Mouse (Mus musculus): ENCODE measurements around the gene Erg.

Erg gene

DNA sequence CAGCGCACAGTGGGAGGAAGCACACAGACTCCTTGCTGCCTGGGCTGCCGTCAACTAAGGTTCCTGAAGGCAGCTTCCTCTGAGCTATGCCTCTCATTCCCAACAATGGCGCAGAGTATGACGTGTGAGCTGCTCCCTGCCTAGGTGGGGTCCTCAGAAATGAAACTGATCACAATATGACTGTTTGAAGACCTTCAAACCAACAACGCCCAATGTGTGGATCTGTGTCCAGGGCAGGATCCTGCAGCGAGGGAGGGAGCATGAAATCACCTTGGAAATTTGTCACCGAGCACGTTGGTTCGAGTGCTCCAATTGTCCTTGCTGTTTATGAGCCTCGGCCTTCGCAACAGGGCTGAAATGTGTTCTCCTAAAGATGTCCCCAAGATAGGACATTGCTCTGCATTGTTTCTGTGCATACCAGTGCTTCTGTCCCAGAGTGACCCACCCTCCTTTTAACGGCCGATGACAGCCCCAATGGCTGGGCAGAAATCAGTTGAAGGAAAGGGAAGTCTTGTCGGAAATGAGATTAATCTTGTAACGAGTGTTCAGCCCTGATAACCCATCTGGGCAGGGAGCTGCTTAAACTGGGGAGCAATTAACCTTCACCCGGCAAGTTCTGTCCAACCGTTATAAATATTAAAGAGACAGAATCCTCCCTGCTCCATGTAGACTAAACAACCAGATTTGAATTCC is 147.4 kb downstream of the Erg start:
- no peak for DNase-seq

DNA sequence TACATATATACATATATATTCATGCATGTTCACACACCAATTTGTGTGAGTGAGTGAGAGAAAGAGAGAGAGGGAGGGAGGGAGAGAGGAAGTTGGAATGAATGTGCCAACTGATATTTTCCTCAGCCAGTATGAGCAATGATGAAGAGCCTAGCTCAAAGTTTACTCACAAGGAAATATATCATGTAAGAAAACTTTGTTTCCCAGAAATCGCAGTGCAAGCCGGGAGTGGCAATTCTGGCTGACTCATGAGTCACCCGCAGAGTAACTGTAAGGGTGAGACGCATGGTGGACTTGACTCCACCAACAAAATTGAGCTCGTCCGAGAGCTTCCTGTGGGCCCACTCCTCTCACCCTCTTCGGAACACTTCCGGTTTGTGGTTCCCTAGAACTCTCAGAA is 149.8 kb downstream of the Erg start:
- no peak for DNase-seq

- DNase-seq: no peak
Observed at GRCm38 (mm10) chr16:95436051-95436450, 150.3 kb downstream of the Erg start.

- no peak for DNase-seq
Observed at GRCm38 (mm10) chr16:95434434-95434833, 152.0 kb downstream of the Erg start.

DNA sequence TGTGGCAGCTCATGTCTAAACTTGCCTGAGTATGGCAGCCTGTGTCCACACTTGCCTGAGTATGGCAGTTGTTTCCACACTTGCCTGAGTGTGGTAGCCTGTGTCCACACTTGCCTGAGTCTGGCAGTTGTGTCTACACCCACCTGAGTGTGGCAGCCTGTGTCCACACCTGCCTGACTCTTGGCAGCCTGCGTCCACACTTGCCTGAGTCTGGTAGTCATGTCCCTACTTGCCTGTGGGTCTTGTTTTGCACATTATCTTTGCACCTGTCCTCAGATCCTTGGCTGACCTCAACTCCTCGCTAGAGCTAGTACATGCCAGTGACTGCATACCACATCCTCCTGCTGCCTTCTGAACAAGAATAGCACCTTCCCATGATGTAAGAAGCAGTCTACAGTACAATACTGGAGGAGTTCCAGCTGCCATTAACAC is 153.8 kb downstream of the Erg start:
- no peak for DNase-seq

DNA sequence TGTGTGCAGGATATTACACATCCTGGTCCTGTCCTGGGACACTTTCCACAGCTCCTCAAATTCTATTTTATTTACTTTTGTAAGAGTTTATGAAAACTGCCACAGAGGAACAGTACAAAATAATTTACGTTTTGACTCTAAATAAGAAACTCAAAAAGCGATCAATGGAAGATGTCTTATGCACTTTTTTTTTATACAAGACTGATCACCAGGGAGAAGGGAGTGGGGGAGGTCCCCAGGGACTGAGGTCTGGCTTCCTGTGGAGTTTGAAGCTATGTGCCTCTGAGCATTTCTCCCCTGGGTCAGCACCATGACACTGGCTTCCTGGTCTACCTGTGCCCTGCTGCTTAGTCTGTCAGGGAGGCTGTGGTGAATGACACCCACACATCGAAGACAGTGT is 156.5 kb downstream of the Erg start:
- DNase-seq: no peak

DNA sequence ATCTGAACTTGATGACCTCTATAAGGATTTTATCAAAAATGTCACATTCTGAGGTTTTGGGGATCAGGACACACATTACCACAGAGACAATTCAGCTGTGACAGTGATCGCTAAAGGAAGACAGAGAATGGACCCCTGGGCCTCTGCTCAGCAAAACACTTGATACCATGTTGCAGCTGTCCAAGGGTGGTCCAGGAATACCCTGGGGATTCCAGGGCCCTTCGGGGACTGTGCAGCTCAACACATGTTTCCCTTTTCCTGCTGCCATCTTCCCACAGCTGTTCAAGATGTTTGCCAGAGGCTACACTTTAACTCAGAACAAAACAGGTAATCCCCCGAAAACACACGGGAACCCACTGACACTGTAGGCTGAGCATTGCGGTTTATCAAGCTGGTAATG is 158.2 kb downstream of the Erg start:
- DNase-seq: no peak

- no peak for DNase-seq
Observed at GRCm38 (mm10) chr16:95427512-95427911, 158.9 kb downstream of the Erg start.

DNA sequence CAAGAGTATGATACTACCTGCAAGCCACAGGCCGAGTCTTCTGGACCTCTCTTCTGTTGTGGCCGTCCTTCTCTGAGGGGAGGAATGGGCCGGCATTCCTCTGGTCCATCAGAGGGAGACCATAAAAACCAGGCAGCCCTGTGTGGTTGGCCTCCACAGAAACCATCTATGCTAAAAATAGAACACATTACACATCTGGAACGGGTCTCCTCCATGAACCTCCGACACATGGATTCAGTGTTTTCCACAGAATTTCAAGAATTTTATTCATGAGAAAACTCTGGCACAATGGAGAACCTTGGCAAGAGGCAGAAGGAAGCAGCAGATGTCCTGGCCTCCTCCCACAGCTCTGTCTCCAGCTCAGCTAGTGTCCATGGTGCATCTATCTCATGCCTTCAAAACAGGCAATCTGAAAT is 163.7 kb downstream of the Erg start:
- peak; percentile 48 for DNase-seq

GRCm38 (mm10) chr16:95421235-95421886 is 165.0 kb downstream of the Erg start:
- no peak for DNase-seq

DNA sequence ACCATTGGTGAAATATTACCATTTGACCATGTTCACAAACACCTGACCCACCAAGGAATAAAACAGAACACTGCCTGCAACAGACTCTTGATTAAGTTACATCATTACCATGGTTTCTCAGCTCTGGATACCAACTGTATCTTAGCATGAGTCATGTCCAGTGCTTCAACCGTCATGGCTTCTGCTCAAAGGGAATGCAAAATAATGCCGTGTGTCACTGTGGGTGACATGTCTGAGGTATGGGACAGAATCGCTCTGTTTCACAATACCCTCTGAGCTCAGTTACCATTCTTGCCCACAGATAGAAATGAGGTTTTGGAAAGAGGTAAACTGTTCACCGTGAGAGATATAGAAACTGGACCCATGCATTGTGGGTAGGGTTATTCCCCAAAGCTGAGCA is 170.5 kb downstream of the Erg start:
- no peak for DNase-seq

- no peak for DNase-seq
Observed at GRCm38 (mm10) chr16:95415372-95415771, 171.0 kb downstream of the Erg start.

DNA sequence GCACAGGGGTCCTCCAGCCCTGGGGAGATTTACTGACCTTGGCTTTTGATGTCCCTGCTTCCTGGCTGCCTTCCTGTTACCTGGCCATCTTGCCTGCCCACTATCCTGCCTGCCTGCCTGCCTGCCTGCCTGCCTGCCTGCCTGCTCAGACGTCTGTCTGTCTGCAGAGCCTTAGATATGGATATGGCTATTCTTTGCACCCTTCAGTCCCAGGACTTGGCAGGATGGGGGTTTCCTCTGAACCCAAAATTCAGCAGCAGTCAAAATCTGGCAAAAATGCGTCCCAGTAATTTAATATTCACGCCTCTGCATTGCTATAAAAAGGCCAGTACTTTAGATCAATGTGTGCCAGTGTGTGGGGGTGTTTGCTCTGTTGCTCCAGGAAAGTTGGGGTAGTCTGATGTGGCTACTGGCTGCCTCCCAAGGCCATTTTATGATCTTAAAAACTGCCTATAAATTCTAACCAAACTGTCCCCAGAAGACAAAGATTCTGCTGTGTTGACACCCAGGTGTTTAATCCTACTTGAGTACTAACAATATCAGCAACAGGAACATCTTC is 172.9 kb downstream of the Erg start:
- DNase-seq: no peak

DNA sequence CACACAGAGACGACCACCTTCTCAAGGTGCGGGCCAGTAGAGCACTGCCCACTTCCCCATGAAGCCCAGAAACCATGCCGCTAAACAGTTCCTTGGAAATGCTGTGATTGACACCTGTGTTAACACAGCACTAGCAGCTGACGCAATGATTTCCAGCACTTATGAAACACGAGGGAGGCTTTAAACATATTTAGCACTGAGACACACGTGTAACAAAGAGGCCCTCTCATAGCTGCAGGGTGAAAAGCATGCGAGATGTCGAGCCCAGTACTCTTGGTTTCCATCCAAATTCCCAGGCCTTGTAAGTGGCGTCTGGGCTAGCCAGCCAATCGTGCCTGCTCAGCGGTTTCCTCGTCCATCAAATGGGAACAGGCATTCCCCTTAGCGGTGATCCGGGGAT is 178.3 kb downstream of the Erg start:
- no peak for DNase-seq

- no peak for DNase-seq
Observed at GRCm38 (mm10) chr16:95405496-95405895, 180.9 kb downstream of the Erg start.

DNA sequence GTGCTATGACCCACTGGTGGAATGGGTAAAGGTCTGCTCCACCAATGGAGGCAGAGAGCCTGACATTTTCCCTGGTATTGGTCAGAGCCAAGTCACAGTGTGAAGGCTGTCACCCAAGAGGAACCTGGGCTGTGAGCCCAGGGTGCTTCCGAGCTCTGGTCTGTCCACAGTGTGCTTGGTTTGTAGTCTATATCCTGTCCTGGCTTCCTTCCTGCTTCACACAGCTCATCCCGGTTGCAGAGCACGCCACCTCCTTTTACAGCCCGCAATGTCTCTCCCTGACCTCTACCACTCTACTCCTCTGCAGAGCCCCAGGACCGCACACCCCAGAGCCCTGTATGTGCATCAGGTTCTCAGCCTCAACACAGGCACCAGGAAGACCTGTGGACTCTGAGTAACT is 182.9 kb downstream of the Erg start:
- DNase-seq: no peak

DNA sequence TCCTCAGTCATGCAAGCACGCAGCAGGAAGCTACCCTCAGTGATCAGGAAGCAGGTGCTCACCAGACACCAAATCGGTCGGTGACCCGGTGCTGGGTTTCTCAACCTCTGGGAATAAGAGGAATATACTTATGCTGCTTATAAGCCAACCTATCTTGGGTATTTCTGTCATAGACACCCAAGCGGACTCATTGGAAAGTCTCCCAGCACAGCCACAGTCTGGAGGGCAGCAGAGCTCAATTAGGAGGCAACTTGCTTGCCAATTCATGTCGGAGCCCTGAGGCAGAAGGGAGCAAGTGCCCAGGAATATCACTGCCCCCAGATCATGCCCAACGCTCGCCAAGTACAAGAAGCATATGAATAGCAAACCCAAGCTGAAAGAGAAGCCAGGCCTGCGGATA is 184.5 kb downstream of the Erg start:
- peak; percentile 16 for DNase-seq

GRCm38 (mm10) chr16:95398761-95399343 is 187.5 kb downstream of the Erg start:
- DNase-seq: no peak

- DNase-seq: no peak
Observed at GRCm38 (mm10) chr16:95390787-95391186, 195.6 kb downstream of the Erg start.

- DNase-seq: no peak
Observed at GRCm38 (mm10) chr16:95388811-95389529, 197.4 kb downstream of the Erg start.

- no peak for DNase-seq
Observed at GRCm38 (mm10) chr16:95388292-95388691, 198.1 kb downstream of the Erg start.

GRCm38 (mm10) chr16:95387008-95387407 is 199.4 kb downstream of the Erg start:
- no peak for DNase-seq

GRCm38 (mm10) chr16:95385299-95385973 is 201.0 kb downstream of the Erg start:
- no peak for DNase-seq

Data from cerebellum, adult 11 months (tissue).